Mouse (Mus musculus) heart, adult 2 months (tissue): ENCODE measurements around the gene Gm43552. TPM values are rescaled to one million over a fixed set of nuclear protein-coding genes. Genes with fewer than 3 reads are reported as not detected.

ENCODE experiments used
- DNase-seq, 2 experiments: peaks; one replicate each; pipeline ENCODE4 v3.0.0; 2021
- H3K27ac ChIP-seq: fragments of 200-600 bp; 2 replicates; pipeline ENCODE4 v1.8.1; 2022
- H3K27me3 ChIP-seq: fragments of 200-500 bp; 2 replicates; pipeline ENCODE4 v1.6.1; 2012; ENCODE audit warnings: mild to moderate bottlenecking, low read length, inconsistent platforms, mixed read lengths; ENCODE audit not compliant: control insufficient read depth, insufficient read depth
- H3K36me3 ChIP-seq: fragments of 200-500 bp; 2 replicates; pipeline ENCODE4 v1.6.1; 2012; ENCODE audit warnings: low read length, inconsistent platforms; ENCODE audit not compliant: control insufficient read depth, insufficient read depth
- H3K4me1 ChIP-seq: fragments of 200-500 bp; 2 replicates; pipeline ENCODE4 v1.6.1; 2011; ENCODE audit warnings: low read length; ENCODE audit not compliant: control insufficient read depth, insufficient read depth
- H3K4me3 ChIP-seq: fragments of 200-600 bp; 2 replicates; pipeline ENCODE4 v1.8.1; 2022
- H3K79me2 ChIP-seq: fragments of 200-500 bp; replicated peaks from 2 replicates; pipeline ENCODE4 v1.6.1; 2012; ENCODE audit warnings: mild to moderate bottlenecking, inconsistent platforms, low read length, moderate library complexity, mixed read lengths; ENCODE audit not compliant: control insufficient read depth, insufficient read depth
- H3K9ac ChIP-seq: fragments of 200-500 bp; 2 replicates; pipeline ENCODE4 v1.6.1; 2012; ENCODE audit warnings: low read depth, mild to moderate bottlenecking, control low read depth, inconsistent platforms, low read length, mixed read lengths
- CTCF ChIP-seq: fragments of 200-600 bp; IDR thresholded peaks from 2 replicates; pipeline ENCODE4 v1.8.1; 2022; ENCODE audit warnings: antibody characterized with exemption, mild to moderate bottlenecking, moderate library complexity
- EP300 ChIP-seq: fragments of 200-500 bp; IDR thresholded peaks from 2 replicates; pipeline ENCODE4 v1.6.1; 2011; ENCODE audit warnings: low read depth, low read length, control low read depth; ENCODE audit not compliant: insufficient read depth
- POLR2A ChIP-seq: fragments of 200-500 bp; IDR thresholded peaks from 2 replicates; pipeline ENCODE4 v1.6.1; 2011; ENCODE audit warnings: mild to moderate bottlenecking, low read depth, low read length, control low read depth; ENCODE audit not compliant: insufficient read depth
- WGBS: fragments of 180-500 bp; shearing (Covaris S2); methylation state at CpG from one replicate; pipeline ENCODE4 v1.1.7; 2018; 5-methylcytosine and 5-hydroxymethylcytosine counted together
- intact Hi-C: fragments of 180-260 bp; cut with DNase I; formaldehyde crosslinking; loops from one replicate; pipeline ENCODE4 v1.15.1; 2025
- polyA plus RNA-seq: library from polyadenylated mRNA; depleted of rRNA; stranded (reverse); fragments of >200 nt; gene quantifications from 2 replicates; pipeline ENCODE4 v1.2.3, GENCODE M21; 2012
- total RNA-seq, 2 experiments: library from RNA; stranded (reverse); gene quantifications; 2 replicates each; pipeline ENCODE4 v1.2.3; 2021

Gene Gm43552
- total and polyA plus RNA-seq, 3 experiments = not detected

DNA sequence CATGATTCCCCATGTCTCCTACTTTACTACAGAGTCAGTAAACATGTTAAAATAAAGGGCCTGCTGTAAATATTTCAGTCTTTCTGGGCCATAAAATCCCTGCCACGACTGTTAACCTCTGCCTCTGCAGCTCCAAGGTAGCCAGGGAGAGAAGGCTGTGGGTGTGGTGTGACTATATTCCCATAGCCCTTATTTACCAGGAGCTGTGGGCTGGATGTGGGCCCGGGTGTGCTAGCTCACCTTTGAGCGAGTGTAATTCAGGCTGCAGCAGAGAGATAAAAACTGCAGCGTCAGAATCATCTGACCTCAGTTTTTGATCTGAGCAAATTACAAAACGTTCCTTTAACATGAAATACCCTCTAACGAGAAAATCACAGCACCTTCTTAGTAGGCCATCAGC, 71.8 kb downstream of the Gm43552 start:
- H3K27ac ChIP-seq = no peak overlapping the region
- H3K27me3 ChIP-seq = no peaks in the 10 kb centered on the region
- no peaks in the 10 kb centered on the region for H3K79me2 ChIP-seq
- no peak for TF ChIP-seq EP300
- no peak for TF ChIP-seq CTCF
- TF ChIP-seq POLR2A = no peak
- no peaks in the 10 kb centered on the region; the same call in 1 of the 2 replicates for H3K4me1 ChIP-seq
- H3K4me3 ChIP-seq = no peak overlapping the region
- intact Hi-C loops = no loop called here
- H3K36me3 ChIP-seq = no peaks in the 10 kb centered on the region
- H3K9ac ChIP-seq = no peak overlapping the region
- WGBS = 79% methylated on average over 6 of the region's 6 CpGs
- no peak for DNase-seq

DNA sequence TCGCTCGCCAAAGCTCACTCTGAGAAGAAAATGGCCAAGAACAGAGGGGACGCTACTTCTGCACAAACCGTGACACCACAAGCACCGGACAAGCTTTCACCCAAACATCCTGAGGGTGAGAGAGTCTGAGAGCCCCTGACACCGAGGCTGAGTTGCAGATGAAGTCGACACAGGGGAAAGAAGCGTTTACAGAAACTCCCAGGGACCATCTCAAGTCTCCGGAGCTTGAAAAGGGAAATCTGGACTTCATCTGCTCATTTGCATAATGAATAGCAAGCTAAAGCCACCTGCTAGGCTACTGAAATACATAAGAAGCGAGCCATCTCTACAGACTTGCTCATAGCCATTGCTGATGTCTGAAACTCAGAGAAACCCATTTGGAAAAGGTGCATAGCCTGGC, 73.5 kb downstream of the Gm43552 start:
- H3K27me3 ChIP-seq = no peaks in the 10 kb centered on the region
- WGBS = 85% methylated on average over 10 of the region's 10 CpGs
- intact Hi-C loops = no loop called here
- no peak overlapping the region for H3K27ac ChIP-seq
- no peak for DNase-seq
- no peak overlapping the region for H3K4me3 ChIP-seq
- H3K36me3 ChIP-seq = no peaks in the 10 kb centered on the region
- no peak for TF ChIP-seq EP300
- no peak for TF ChIP-seq POLR2A
- no peak for TF ChIP-seq CTCF
- no peaks in the 10 kb centered on the region; the same call in 1 of the 2 replicates for H3K4me1 ChIP-seq
- H3K9ac ChIP-seq = no peak overlapping the region
- H3K79me2 ChIP-seq = no peaks in the 10 kb centered on the region

DNA sequence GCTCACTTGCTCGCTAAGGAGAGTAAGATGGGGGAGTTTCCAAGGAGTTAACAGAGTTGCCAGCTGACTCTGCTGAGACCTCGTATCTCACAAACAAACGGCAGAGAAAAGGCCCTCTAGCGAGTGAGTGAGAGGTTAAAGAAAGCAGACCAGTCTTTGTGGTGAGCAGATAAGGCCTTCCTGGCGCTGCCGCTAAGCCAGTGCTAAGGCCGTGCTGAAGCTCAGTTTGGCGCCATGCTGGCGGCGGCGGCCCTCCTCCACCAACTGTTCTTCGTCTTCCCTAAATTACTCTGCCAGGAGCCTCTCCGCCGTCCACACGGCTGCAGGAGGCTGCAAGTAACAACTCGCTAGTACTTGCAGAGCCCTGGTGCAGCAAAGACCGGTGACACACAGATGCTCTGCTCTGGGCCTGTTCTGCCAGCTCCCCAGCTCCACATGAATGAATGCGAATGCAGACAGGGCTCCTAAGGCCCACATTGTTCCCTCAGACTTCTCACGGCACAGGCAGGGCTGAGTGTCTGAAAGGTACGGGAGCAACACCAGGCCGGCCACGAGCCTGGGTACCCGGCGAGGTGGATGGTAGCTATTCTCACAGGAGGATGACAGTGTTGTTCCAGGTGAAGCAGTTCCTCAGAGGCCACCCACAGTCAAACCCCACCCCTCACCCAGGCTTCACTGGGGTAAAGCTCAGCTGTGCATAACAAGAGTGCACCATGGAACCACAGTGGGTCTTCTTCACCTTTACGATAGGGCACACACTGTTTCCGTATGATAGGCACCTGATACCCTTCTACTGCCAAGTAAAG, 76.8 kb downstream of the Gm43552 start:
- WGBS = 34% methylated on average over 26 of the region's 26 CpGs
- intact Hi-C loops = no loop called here
- no peak overlapping the region for H3K4me3 ChIP-seq
- TF ChIP-seq POLR2A (no peak), EP300 (0 out of 2 replicates have a peak, but pooled peaks have one; percentile 13), CTCF (no peak)
- DNase-seq = peak; percentile 31 to 49
- H3K27ac ChIP-seq = peak overlapping the region; percentile 23; the same call in 1 of the 2 replicates
- H3K27me3 ChIP-seq = no peaks in the 10 kb centered on the region
- no peaks in the 10 kb centered on the region; the same call in 1 of the 2 replicates for H3K4me1 ChIP-seq
- no peaks in the 10 kb centered on the region for H3K79me2 ChIP-seq
- H3K9ac ChIP-seq = peak overlapping the region; percentile 18; the same call in 1 of the 2 replicates
- no peaks in the 10 kb centered on the region for H3K36me3 ChIP-seq

DNA sequence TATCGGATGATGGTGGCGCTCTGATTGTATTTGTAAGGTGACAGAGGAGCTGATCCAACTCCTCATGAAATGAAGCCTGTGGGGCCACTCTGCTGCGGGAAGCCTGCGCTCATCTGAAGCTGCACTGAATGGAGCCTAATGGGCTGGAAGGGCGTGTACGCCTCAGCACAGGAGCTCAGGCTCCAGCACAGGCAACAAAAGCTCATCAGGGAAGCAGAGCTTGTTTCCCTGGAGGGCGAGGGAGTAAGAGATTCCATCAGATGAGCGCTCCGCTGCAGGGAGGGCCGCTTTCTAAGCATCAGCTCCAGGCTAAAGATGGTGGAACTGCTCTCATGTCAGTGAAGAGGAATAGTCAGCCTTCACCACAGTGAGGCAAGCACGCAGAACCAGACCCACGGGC, 84.6 kb downstream of the Gm43552 start:
- WGBS = 73% methylated on average over 12 of the region's 12 CpGs
- Histone ChIP-seq H3K27ac (no peak overlapping the region), H3K36me3 (no peaks in the 10 kb centered on the region)

DNA sequence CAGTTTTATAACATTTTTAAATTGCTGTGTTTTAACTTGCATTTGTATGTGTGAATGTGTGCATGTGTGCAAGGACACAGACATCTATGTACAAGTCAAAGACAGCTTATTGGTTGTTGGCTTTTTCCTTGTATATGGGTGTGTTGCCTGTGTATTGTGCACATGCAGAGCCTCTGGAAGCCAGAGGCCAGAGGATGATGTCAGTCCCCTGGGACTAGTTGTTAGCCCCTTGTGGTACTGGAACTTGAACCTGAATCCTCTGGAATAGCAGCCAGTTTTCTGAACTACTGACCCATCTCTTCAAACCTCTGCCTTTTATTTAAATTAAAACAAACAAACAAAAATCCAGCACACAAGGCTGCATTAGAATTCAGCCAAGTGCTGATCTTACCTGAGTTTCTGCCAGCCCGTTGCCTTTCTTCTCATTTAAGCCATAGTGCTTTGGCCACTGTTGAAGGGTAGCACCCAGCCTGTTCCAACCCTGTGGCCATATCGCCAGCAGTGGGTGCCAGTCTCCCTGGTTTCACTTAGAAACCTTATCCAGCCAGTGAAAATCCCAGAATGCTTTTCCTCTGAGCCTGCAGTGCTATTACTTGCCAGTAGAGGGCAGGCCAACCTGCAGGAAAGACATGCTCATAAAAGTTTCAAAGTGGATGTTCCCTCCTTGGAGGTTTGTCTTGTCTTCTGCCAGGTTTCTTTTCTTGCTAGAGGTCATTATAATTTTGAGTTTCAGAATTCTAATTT, 91.2 kb downstream of the Gm43552 start:
- H3K79me2 ChIP-seq = no peaks in the 10 kb centered on the region
- intact Hi-C loops = loop anchor here (1.0 to 10.0 kb wide), 2 partner anchors 296 to 533 kb away; partner anchors contain the start of gene Chrna9
- H3K4me3 ChIP-seq = no peak overlapping the region
- H3K9ac ChIP-seq = no peak overlapping the region
- peak; percentile 99; the same call in 1 of the 2 replicates for TF ChIP-seq CTCF
- 0 out of 2 replicates have a peak, but pooled peaks have one; percentile 67 for TF ChIP-seq EP300
- no peak for TF ChIP-seq POLR2A
- H3K4me1 ChIP-seq = no peaks in the 10 kb centered on the region; the same call in 1 of the 2 replicates
- no peaks in the 10 kb centered on the region for H3K36me3 ChIP-seq
- H3K27me3 ChIP-seq = no peaks in the 10 kb centered on the region
- WGBS = 20% methylated on average over 2 of the region's 2 CpGs
- DNase-seq = peak; percentile 78 to 82
- H3K27ac ChIP-seq = no peak overlapping the region

More for the DNA sequence above, 84.6 kb downstream of the Gm43552 start:
- Histone ChIP-seq H3K27me3 (no peaks in the 10 kb centered on the region), H3K4me1 (no peaks in the 10 kb centered on the region), H3K9ac (no peak overlapping the region), H3K79me2 (no peaks in the 10 kb centered on the region), H3K4me3 (no peak overlapping the region)
- TF ChIP-seq EP300 (no peak), CTCF (no peak), POLR2A (no peak)
- no peak for DNase-seq
- intact Hi-C loops = loop anchor here (10.0 kb wide), 1 partner anchor 527 kb away; the partner anchor contains the start of gene Chrna9
